11 mouse cellular contexts compared by ENCODE assay signal in the genomic region with DNA sequence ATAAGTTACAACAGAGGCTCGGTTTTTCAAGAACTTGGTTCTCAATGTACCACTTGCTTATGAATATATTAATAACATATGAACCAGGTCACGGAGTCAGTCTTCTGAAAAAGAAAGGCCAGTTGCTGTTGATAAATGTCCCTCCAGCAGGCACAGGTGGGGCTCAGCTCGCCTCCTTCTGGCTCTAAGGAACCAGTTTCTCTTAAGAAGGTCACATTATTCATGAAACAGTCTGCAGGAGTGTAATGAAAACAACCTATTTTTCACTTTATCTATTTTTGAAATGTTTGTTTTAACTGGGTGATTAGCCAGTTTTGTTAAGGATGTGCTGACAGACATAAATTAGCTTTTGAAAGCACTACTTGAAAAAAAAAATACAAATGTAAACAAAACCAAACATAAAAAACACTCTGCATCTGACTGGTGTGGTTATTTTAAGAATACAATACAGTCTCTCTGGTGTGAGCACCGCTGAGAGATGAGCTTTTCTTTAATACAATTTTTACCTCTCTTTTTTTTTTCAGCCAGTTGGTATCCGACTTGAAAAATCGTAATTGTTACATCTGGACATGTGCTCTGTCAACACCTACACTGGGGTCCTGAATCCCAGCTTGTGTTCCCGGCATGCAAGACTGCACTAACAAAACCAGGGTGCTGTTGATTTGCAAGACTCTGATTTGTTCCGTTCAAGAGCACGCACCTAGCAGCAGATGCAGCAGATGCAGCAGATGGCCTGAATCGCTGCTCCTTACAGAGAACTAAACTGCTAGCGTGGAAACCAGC.
DNase-seq lines count a peak whose midpoint lies in the region; ATAC-seq lines count a peak whose summit lies in the region.
"Had no signal": no experiment of that assay in that cellular context is flagged by ENCODE, and none has a peak within 500 bp of the region (broad histone marks: within the 10 kb centered on the region; RNA-seq: fewer than 3 reads in every experiment).

No protein-coding gene starts in this region.

- no peaks in the 10 kb centered on the region for H3K4me1 ChIP-seq in forebrain, embryonic 11.5 days (replicated peaks; ENCODE audit: control insufficient read depth, insufficient read depth, low read length)
- H3K4me1 ChIP-seq in forebrain, embryonic 10.5 days, result no peaks in the 10 kb centered on the region
- H3K4me1 ChIP-seq in forebrain, embryonic 15.5 days, result peaks cover 12% of the 10 kb centered on the region

- 73% methylated on average over 11 of the region's 11 CpGs for WGBS in forebrain, embryonic 11.5 days
- 74% methylated on average over 11 of the region's 11 CpGs for WGBS in forebrain, embryonic 10.5 days
- WGBS in forebrain, embryonic 15.5 days, result 47% methylated on average over 11 of the region's 11 CpGs

- H3K4me2 ChIP-seq in forebrain, embryonic 11.5 days (ENCODE audit: low read depth, low read length, severe bottlenecking), result no peak overlapping the region
- no peak overlapping the region; the same call in 1 of the 2 replicates for H3K4me2 ChIP-seq in forebrain, embryonic 15.5 days (replicated peaks)
- H3K4me2 ChIP-seq: embryonic facial prominence, embryonic 13.5 days had no signal

- H3K9me3 ChIP-seq in forebrain, embryonic 11.5 days (ENCODE audit: control insufficient read depth, low read length), result no peaks in the 10 kb centered on the region
- no peaks in the 10 kb centered on the region for H3K9me3 ChIP-seq in forebrain, embryonic 10.5 days
- no peaks in the 10 kb centered on the region for H3K9me3 ChIP-seq in forebrain, embryonic 15.5 days
- H3K9me3 ChIP-seq: embryonic facial prominence, embryonic 13.5 days had no signal

- H3K36me3 ChIP-seq in forebrain, embryonic 11.5 days (ENCODE audit: control insufficient read depth, insufficient read depth, low read length), result no peaks in the 10 kb centered on the region
- no peaks in the 10 kb centered on the region for H3K36me3 ChIP-seq in forebrain, embryonic 10.5 days (replicated peaks)
- no peaks in the 10 kb centered on the region for H3K36me3 ChIP-seq in forebrain, embryonic 15.5 days
- H3K36me3 ChIP-seq: embryonic facial prominence, embryonic 13.5 days had no signal

- H3K27me3 ChIP-seq in forebrain, embryonic 11.5 days (ENCODE audit: control insufficient read depth, insufficient read depth, low read length), result no peaks in the 10 kb centered on the region
- no peaks in the 10 kb centered on the region for H3K27me3 ChIP-seq in forebrain, embryonic 10.5 days (ENCODE audit: poor library complexity, severe bottlenecking)
- no peaks in the 10 kb centered on the region for H3K27me3 ChIP-seq in forebrain, embryonic 15.5 days
- H3K27me3 ChIP-seq: embryonic facial prominence, embryonic 13.5 days; Patski had no signal

- intact Hi-C loops in left cerebral cortex, postnatal 4 days (cut with DNase I), result no loop called here

- no peak overlapping the region for H3K9ac ChIP-seq in forebrain, embryonic 11.5 days (ENCODE audit: low read length)
- no peak overlapping the region for H3K9ac ChIP-seq in forebrain, embryonic 15.5 days (replicated peaks)
- H3K9ac ChIP-seq: embryonic facial prominence, embryonic 13.5 days had no signal

- no peak overlapping the region for H3K4me3 ChIP-seq in forebrain, embryonic 11.5 days (ENCODE audit: low read depth, low read length)
- H3K4me3 ChIP-seq in forebrain, embryonic 10.5 days, result no peak overlapping the region
- H3K4me3 ChIP-seq in forebrain, embryonic 15.5 days, result no peak overlapping the region
- H3K4me3 ChIP-seq: embryonic facial prominence, embryonic 13.5 days had no signal

- peak; percentile 49 for DNase-seq in forebrain, embryonic 11.5 days (ENCODE audit: low spot score)
- DNase-seq in forebrain, embryonic 10.5 days (ENCODE audit: extremely low spot score, low spot score), result no peak
- DNase-seq in left cerebral cortex, postnatal 4 days, result peak; percentile 1
- no peak for DNase-seq in left cerebral cortex, adult 18-20 months (ENCODE audit: low spot score in 2 of 2)
- peak; percentile 3 for DNase-seq in lung, postnatal 36 days
- no peak for DNase-seq in testis, postnatal 10 days (ENCODE audit: low spot score)
- DNase-seq in ovary, postnatal 14 days (ENCODE audit: low spot score), result no peak

- no peak overlapping the region for H3K27ac ChIP-seq in forebrain, embryonic 11.5 days (ENCODE audit: low read depth, low read length)
- no peak overlapping the region for H3K27ac ChIP-seq in forebrain, embryonic 10.5 days
- 0 out of 2 replicates have a peak overlapping the region, but pooled peaks have one; percentile 15 for H3K27ac ChIP-seq in forebrain, embryonic 15.5 days (replicated peaks)
- H3K27ac ChIP-seq: embryonic facial prominence, embryonic 13.5 days; macrophage had no signal

- no peak for ATAC-seq in forebrain, embryonic 11.5 days (replicated peaks; ENCODE audit: low FRiP score)
- peak; percentile 75 for ATAC-seq in forebrain, embryonic 15.5 days (replicated peaks)
- ATAC-seq: Patski had no signal

Comparison
In these comparisons a context has a peak if more than half of its experiments do, and no peak if none do; other contexts are left out.
1. DNase-seq: peak in forebrain, embryonic 11.5 days (single experiment), left cerebral cortex, postnatal 4 days (single experiment) and lung, postnatal 36 days (single experiment); none in forebrain, embryonic 10.5 days (single experiment), left cerebral cortex, adult 18-20 months (0 of 2), testis, postnatal 10 days (single experiment) and ovary, postnatal 14 days (single experiment).